Mouse (Mus musculus) liver, embryonic 16.5 days (tissue): ENCODE measurements around the gene Cxcl14. TPM values are rescaled to one million over a fixed set of nuclear protein-coding genes. Genes with fewer than 3 reads are reported as not detected.

Source experiments
- ATAC-seq: fragments of 200-750 bp; cut with Nextera tagmentation; 2 replicates; pipeline ENCODE4 v1.8.0; 2017; ENCODE audit warnings: low read depth, mild to moderate bottlenecking, moderate number of reproducible peaks, moderate library complexity
- H3K27ac ChIP-seq: fragments of 300-500 bp; sonication (generic); 2 replicates; pipeline ENCODE4 v1.5.1; 2014; ENCODE audit warnings: mild to moderate bottlenecking, low read length
- H3K27me3 ChIP-seq: fragments of 300-500 bp; sonication (generic); 2 replicates; pipeline ENCODE4 v1.6.1; 2014; ENCODE audit warnings: low read depth, low read length, mixed read lengths; ENCODE audit not compliant: control insufficient read depth, insufficient read depth
- H3K36me3 ChIP-seq: fragments of 300-500 bp; sonication (generic); 2 replicates; pipeline ENCODE4 v1.6.1; 2014; ENCODE audit warnings: mild to moderate bottlenecking; ENCODE audit not compliant: control insufficient read depth, insufficient read depth
- H3K4me1 ChIP-seq: fragments of 300-500 bp; sonication (generic); 2 replicates; pipeline ENCODE4 v1.6.1; 2014; ENCODE audit warnings: low read depth, low read length, mixed read lengths; ENCODE audit not compliant: control insufficient read depth
- H3K4me2 ChIP-seq: fragments of 300-500 bp; sonication (generic); 2 replicates; pipeline ENCODE4 v1.6.1; 2014; ENCODE audit warnings: low read depth, low read length, mixed read lengths
- H3K4me3 ChIP-seq: fragments of 300-500 bp; sonication (generic); 2 replicates; pipeline ENCODE4 v1.5.1; 2014; ENCODE audit warnings: low read depth, mild to moderate bottlenecking, low read length
- H3K9ac ChIP-seq: fragments of 300-500 bp; sonication (generic); 2 replicates; pipeline ENCODE4 v1.6.1; 2014; ENCODE audit warnings: low read depth, low read length
- H3K9me3 ChIP-seq: fragments of 300-500 bp; sonication (generic); replicated peaks from 2 replicates; pipeline ENCODE4 v1.6.1; 2016; ENCODE audit warnings: low read length; ENCODE audit not compliant: control insufficient read depth
- WGBS: fragments of 180-500 bp; shearing (Covaris S2); extraction: QIAGEN DNeasy Blood & Tissue Kit; methylation state at CpG from one replicate; pipeline ENCODE4 v1.1.7; 2014; ENCODE audit not compliant: insufficient replicate concordance; 5-methylcytosine and 5-hydroxymethylcytosine counted together
- polyA plus RNA-seq: library from polyadenylated mRNA; unstranded; fragments of >200 nt; fragmentation: Nextera tagmentation; extraction: Ambion mirVana; gene quantifications from 2 replicates; pipeline ENCODE4 v1.2.1, GENCODE M21; 2015

The Cxcl14 gene
- polyA plus RNA-seq, 1 experiment from 2014 or later = 0.06 TPM

- no peaks in the 10 kb centered on the region for H3K9me3 ChIP-seq
- no peak overlapping the region for H3K4me3 ChIP-seq
- ATAC-seq = no peak
- no peak overlapping the region for H3K27ac ChIP-seq
- no peaks in the 10 kb centered on the region for H3K36me3 ChIP-seq
- H3K27me3 ChIP-seq = no peaks in the 10 kb centered on the region
- no peak overlapping the region for H3K4me2 ChIP-seq
- H3K4me1 ChIP-seq = no peaks in the 10 kb centered on the region
- H3K9ac ChIP-seq = no peak overlapping the region
- 36% methylated on average over 10 of the region's 10 CpGs for WGBS
Observed at GRCm38 (mm10) chr13:56330603-56331455, 34.5 kb upstream of the Cxcl14 start.

- Histone ChIP-seq H3K4me2 (no peak overlapping the region), H3K9ac (no peak overlapping the region), H3K36me3 (no peaks in the 10 kb centered on the region), H3K4me1 (no peaks in the 10 kb centered on the region), H3K9me3 (no peaks in the 10 kb centered on the region), H3K4me3 (no peak overlapping the region), H3K27me3 (no peaks in the 10 kb centered on the region), H3K27ac (no peak overlapping the region)
- WGBS = 64% methylated on average over 6 of the region's 6 CpGs
- ATAC-seq = no peak
Observed at GRCm38 (mm10) chr13:56329769-56330168, 33.4 kb upstream of the Cxcl14 start.

- ATAC-seq = no peak
- WGBS = 58% methylated on average over 6 of the region's 6 CpGs
- H3K27ac ChIP-seq = no peak overlapping the region
- no peak overlapping the region for H3K4me2 ChIP-seq
- H3K9ac ChIP-seq = no peak overlapping the region
- H3K9me3 ChIP-seq = no peaks in the 10 kb centered on the region
- H3K4me1 ChIP-seq = no peaks in the 10 kb centered on the region
- no peaks in the 10 kb centered on the region for H3K27me3 ChIP-seq
- no peaks in the 10 kb centered on the region for H3K36me3 ChIP-seq
- H3K4me3 ChIP-seq = no peak overlapping the region
Observed at GRCm38 (mm10) chr13:56329165-56329564, 32.8 kb upstream of the Cxcl14 start.

- H3K9ac ChIP-seq = no peak overlapping the region
- no peaks in the 10 kb centered on the region for H3K27me3 ChIP-seq
- 25% methylated on average over 6 of the region's 6 CpGs for WGBS
- H3K4me2 ChIP-seq = no peak overlapping the region
- H3K4me1 ChIP-seq = no peaks in the 10 kb centered on the region
- no peak overlapping the region for H3K4me3 ChIP-seq
- H3K36me3 ChIP-seq = no peaks in the 10 kb centered on the region
- ATAC-seq = no peak
- no peaks in the 10 kb centered on the region for H3K9me3 ChIP-seq
- H3K27ac ChIP-seq = no peak overlapping the region
Observed at GRCm38 (mm10) chr13:56327779-56328178, 31.4 kb upstream of the Cxcl14 start.

GRCm38 (mm10) chr13:56321635-56322034, 25.3 kb upstream of the Cxcl14 start:
- WGBS = 50% methylated on average over 7 of the region's 7 CpGs
- no peaks in the 10 kb centered on the region for H3K36me3 ChIP-seq

GRCm38 (mm10) chr13:56316930-56317329, 20.6 kb upstream of the Cxcl14 start:
- Histone ChIP-seq H3K9ac (no peak overlapping the region), H3K9me3 (no peaks in the 10 kb centered on the region), H3K27ac (no peak overlapping the region), H3K4me2 (no peak overlapping the region), H3K27me3 (no peaks in the 10 kb centered on the region), H3K4me1 (no peaks in the 10 kb centered on the region), H3K36me3 (no peaks in the 10 kb centered on the region), H3K4me3 (no peak overlapping the region)
- ATAC-seq = no peak
- 63% methylated on average over 4 of the region's 4 CpGs for WGBS

More at GRCm38 (mm10) chr13:56321635-56322034, 25.3 kb upstream of the Cxcl14 start:
- H3K9me3 ChIP-seq = no peaks in the 10 kb centered on the region
- no peak overlapping the region for H3K27ac ChIP-seq
- H3K4me3 ChIP-seq = no peak overlapping the region
- H3K9ac ChIP-seq = no peak overlapping the region
- no peaks in the 10 kb centered on the region for H3K4me1 ChIP-seq
- no peak overlapping the region for H3K4me2 ChIP-seq
- no peak for ATAC-seq
- H3K27me3 ChIP-seq = no peaks in the 10 kb centered on the region

- Histone ChIP-seq H3K4me3 (no peak overlapping the region), H3K4me1 (no peaks in the 10 kb centered on the region), H3K4me2 (no peak overlapping the region), H3K9me3 (no peaks in the 10 kb centered on the region; the same call in 1 of the 2 replicates), H3K36me3 (no peaks in the 10 kb centered on the region), H3K27ac (no peak overlapping the region), H3K9ac (no peak overlapping the region), H3K27me3 (no peaks in the 10 kb centered on the region)
- no peak for ATAC-seq
- WGBS = 30% methylated on average over 3 of the region's 3 CpGs
Observed at GRCm38 (mm10) chr13:56315201-56315600, 18.9 kb upstream of the Cxcl14 start.

- Histone ChIP-seq H3K4me1 (no peaks in the 10 kb centered on the region), H3K36me3 (no peaks in the 10 kb centered on the region), H3K4me3 (no peak overlapping the region), H3K4me2 (no peak overlapping the region), H3K9me3 (no peaks in the 10 kb centered on the region), H3K27ac (no peak overlapping the region), H3K27me3 (no peaks in the 10 kb centered on the region), H3K9ac (no peak overlapping the region)
- ATAC-seq = no peak
- 61% methylated on average over 12 of the region's 12 CpGs for WGBS
Observed at GRCm38 (mm10) chr13:56305058-56305457, 8.7 kb upstream of the Cxcl14 start.

- Histone ChIP-seq H3K36me3 (no peaks in the 10 kb centered on the region), H3K27me3 (no peaks in the 10 kb centered on the region; the same call in 1 of the 2 replicates), H3K4me1 (no peaks in the 10 kb centered on the region), H3K27ac (no peak overlapping the region), H3K9ac (no peak overlapping the region), H3K4me3 (no peak overlapping the region), H3K4me2 (no peak overlapping the region), H3K9me3 (no peaks in the 10 kb centered on the region)
- no peak for ATAC-seq
- whole genome bisulfite sequencing = 29% methylated on average over 4 of the region's 4 CpGs
Observed at GRCm38 (mm10) chr13:56304453-56304852, 8.1 kb upstream of the Cxcl14 start.
